Mouse (Mus musculus) heart, adult 2 months (tissue): ENCODE measurements around the gene Trim13.
"Not testable (repeated sequence)": the region's sequence is repeated elsewhere in the genome, so short reads cannot be mapped to it uniquely, and the experiment has no call there.

Experiments
- CTCF ChIP-seq: fragments of 200-600 bp; IDR thresholded peaks from 2 replicates; pipeline ENCODE4 v1.8.1; 2022; ENCODE audit warnings: antibody characterized with exemption, mild to moderate bottlenecking, moderate library complexity
- POLR2A ChIP-seq: fragments of 200-500 bp; IDR thresholded peaks from 2 replicates; pipeline ENCODE4 v1.6.1; 2011; ENCODE audit warnings: mild to moderate bottlenecking, low read depth, low read length, control low read depth; ENCODE audit not compliant: insufficient read depth

GRCm38 (mm10) chr14:61606088-61606487, 8.0 kb downstream of the Trim13 start:
- TF ChIP-seq CTCF, POLR2A: not testable (repeated sequence)
